Mouse (Mus musculus): ENCODE data around the gene Dock3. TPM values are rescaled to one million over a fixed set of nuclear protein-coding genes. Genes with fewer than 3 reads are reported as not detected.
"Not testable (repeated sequence)": the region's sequence is repeated elsewhere in the genome, so short reads cannot be mapped to it uniquely, and the experiment has no call there.

The Dock3 gene
- polyA plus RNA-seq, 1 experiment from 2014 or later = 0.69 TPM

DNA sequence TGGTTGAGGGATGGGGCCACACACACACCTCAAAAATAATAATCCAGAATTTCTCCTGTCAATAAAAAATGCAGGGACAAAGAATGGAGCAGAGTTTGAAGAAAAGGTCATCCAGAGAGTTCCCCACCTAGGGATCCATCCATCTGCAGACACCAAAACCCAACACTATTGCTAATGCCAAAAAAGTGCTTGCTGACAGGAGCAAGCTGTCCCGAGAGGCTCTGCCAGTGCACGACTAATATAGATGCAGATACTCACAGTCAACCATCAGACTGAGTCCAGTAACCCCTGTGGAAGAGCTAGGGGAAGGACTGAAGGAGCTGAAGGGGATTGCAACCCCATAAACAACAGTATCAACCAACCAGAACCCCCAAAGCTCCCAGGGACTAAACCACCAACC is 119.7 kb downstream of the Dock3 start:
- H3K4me1 ChIP-seq (ENCODE audit: insufficient read depth, low read length) = no peaks in the 10 kb centered on the region
- WGBS = 66% methylated on average over 2 of the region's 2 CpGs
- H3K4me2 ChIP-seq (replicated peaks; ENCODE audit: low read depth, low read length) = no peak overlapping the region
- no peaks in the 10 kb centered on the region for H3K27me3 ChIP-seq (ENCODE audit: insufficient read depth, low read length)
- no peaks in the 10 kb centered on the region for H3K36me3 ChIP-seq (ENCODE audit: insufficient read depth, low read length)
- no peak overlapping the region for H3K27ac ChIP-seq (ENCODE audit: low read length)
- H3K9ac ChIP-seq (replicated peaks; ENCODE audit: low read length) = no peak overlapping the region
- no peaks in the 10 kb centered on the region for H3K9me3 ChIP-seq (ENCODE audit: low read length)
- no peak overlapping the region for H3K4me3 ChIP-seq (ENCODE audit: low read length)
- no peak for ATAC-seq (ENCODE audit: low FRiP score, low TSS enrichment)

DNA sequence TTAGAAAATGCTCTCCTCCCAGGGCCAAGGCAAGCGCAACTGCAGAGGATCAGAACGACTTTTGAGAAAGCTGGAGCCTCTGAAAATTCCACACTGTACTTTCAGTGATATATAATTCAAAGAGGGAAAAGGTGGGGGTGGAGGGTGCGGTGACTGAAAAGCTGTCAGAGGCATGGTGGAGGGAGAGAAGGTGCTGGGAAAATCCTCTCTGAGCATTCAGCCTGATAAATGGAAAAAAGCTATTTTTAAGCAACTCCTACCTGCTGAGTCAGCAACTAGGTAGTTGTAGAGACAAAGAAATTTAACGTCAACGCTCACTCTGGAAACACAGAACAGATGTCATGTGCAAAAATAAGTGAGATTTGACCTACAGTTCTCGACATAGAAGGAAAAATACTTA is 132.2 kb downstream of the Dock3 start:
- ATAC-seq (ENCODE audit: low FRiP score, low TSS enrichment) = no peak
- WGBS = 68% methylated on average over 6 of the region's 6 CpGs

DNA sequence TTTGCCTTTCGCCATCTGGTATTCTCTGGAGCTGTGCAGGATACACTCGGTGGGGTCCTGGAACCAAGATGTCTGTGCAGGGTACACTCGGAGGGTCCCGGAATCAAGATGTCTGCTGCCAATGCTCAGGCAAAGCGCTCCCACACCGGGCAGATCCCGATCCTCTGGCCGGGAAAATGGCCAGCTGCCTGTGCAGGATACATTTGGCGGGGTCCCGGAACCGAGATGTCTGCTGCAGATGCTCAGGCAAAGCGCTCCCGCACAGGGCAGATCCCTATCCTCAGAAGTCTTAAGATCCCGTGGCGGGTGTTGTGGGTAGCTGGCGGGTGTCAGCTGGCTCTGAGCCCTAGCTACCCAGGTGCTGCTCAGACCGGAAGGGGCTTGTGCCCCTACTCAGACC is 142.3 kb downstream of the Dock3 start:
- H3K36me3 ChIP-seq (ENCODE audit: insufficient read depth, low read length); H3K9me3 ChIP-seq (ENCODE audit: low read length); H3K27me3 ChIP-seq (ENCODE audit: insufficient read depth, low read length); H3K9ac ChIP-seq (replicated peaks; ENCODE audit: low read length); ATAC-seq (ENCODE audit: low FRiP score, low TSS enrichment); H3K4me3 ChIP-seq (ENCODE audit: low read length); H3K4me1 ChIP-seq (ENCODE audit: insufficient read depth, low read length); H3K27ac ChIP-seq (ENCODE audit: low read length); H3K4me2 ChIP-seq (replicated peaks; ENCODE audit: low read depth, low read length): not testable (repeated sequence)
- 68% methylated on average over 17 of the region's 17 CpGs for WGBS

More for the DNA sequence above, 132.2 kb downstream of the Dock3 start:
- Histone ChIP-seq H3K27ac (ENCODE audit: low read length) (no peak overlapping the region), H3K27me3 (ENCODE audit: insufficient read depth, low read length) (no peaks in the 10 kb centered on the region), H3K36me3 (ENCODE audit: insufficient read depth, low read length) (no peaks in the 10 kb centered on the region), H3K4me3 (ENCODE audit: low read length) (no peak overlapping the region), H3K9me3 (ENCODE audit: low read length) (no peaks in the 10 kb centered on the region), H3K4me1 (ENCODE audit: insufficient read depth, low read length) (no peaks in the 10 kb centered on the region), H3K4me2 (replicated peaks; ENCODE audit: low read depth, low read length) (no peak overlapping the region), H3K9ac (replicated peaks; ENCODE audit: low read length) (no peak overlapping the region)

DNA sequence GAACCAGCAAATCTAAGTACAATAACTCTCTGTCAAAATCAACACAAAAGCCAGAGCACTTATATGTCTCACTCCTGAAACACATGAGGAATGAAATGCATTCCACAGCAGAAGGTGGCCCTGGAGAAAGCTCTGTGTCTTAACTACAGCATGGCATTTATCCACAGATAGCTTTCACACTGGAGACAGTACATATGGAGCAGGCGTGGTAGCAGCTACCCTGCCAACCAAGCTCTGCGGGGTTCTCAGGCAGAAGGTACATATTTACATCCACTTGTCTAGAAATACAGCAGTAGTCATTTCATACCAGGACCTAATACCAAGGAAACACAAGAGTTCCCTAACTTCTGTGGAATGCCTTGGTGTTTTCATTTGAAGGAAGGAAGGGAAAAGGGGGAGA is 144.2 kb downstream of the Dock3 start:
- H3K4me1 ChIP-seq (ENCODE audit: insufficient read depth, low read length) = no peaks in the 10 kb centered on the region
- H3K9me3 ChIP-seq (ENCODE audit: low read length) = no peaks in the 10 kb centered on the region
- no peak for ATAC-seq (ENCODE audit: low FRiP score, low TSS enrichment)
- no peak overlapping the region for H3K4me3 ChIP-seq (ENCODE audit: low read length)
- no peak overlapping the region for H3K27ac ChIP-seq (ENCODE audit: low read length)
- H3K36me3 ChIP-seq (ENCODE audit: insufficient read depth, low read length) = no peaks in the 10 kb centered on the region
- WGBS = 80% methylated on average over 2 of the region's 2 CpGs
- H3K4me2 ChIP-seq (replicated peaks; ENCODE audit: low read depth, low read length) = no peak overlapping the region
- no peaks in the 10 kb centered on the region for H3K27me3 ChIP-seq (ENCODE audit: insufficient read depth, low read length)
- H3K9ac ChIP-seq (replicated peaks; ENCODE audit: low read length) = no peak overlapping the region

DNA sequence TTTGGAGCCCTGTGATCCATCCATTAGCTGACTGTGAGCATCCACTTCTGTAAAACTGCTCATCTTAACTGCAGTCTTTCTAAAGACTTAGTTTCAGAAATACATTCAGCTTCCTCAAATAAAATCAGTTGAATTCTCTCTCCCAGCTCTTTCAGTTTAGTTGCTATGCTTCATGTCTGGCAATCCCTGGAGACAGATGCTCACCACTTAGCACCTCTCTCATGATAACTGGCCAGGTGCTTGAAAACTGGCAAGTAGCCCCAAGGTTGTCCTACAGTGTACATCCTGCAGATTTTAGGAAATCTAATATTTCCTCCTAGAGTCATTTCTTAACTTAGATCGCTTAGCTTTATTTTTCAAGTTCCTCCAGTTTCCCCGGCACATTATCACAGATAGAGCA is 193.8 kb downstream of the Dock3 start:
- Histone ChIP-seq H3K27ac (ENCODE audit: low read length) (no peak overlapping the region), H3K9ac (replicated peaks; ENCODE audit: low read length) (no peak overlapping the region), H3K4me1 (ENCODE audit: insufficient read depth, low read length) (no peaks in the 10 kb centered on the region), H3K4me3 (ENCODE audit: low read length) (no peak overlapping the region), H3K36me3 (ENCODE audit: insufficient read depth, low read length) (no peaks in the 10 kb centered on the region), H3K4me2 (replicated peaks; ENCODE audit: low read depth, low read length) (no peak overlapping the region), H3K27me3 (ENCODE audit: insufficient read depth, low read length) (no peaks in the 10 kb centered on the region), H3K9me3 (ENCODE audit: low read length) (no peaks in the 10 kb centered on the region)
- WGBS = 93% methylated on average over 2 of the region's 2 CpGs
- no peak for ATAC-seq (ENCODE audit: low FRiP score, low TSS enrichment)

DNA sequence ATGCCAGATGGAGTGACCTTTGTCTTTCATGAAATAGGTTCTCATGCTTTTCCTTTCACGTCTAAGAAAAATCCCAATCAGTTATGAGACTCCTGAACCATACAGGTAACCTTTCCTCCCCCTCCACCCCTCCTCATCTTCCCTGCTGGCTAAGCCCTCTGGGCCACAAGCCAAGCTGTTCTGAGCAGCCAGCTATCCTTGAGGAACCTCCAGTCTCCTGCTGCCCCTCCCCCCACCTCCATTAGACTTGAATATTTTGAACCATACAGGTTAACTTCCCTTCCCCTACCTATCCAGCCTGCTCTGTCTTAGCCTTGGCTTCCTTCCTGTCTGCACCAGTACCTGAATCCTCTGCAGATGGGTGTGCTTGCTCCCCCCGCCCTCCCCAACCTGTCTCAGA is 204.1 kb downstream of the Dock3 start:
- no peaks in the 10 kb centered on the region for H3K27me3 ChIP-seq (ENCODE audit: insufficient read depth, low read length)

DNA sequence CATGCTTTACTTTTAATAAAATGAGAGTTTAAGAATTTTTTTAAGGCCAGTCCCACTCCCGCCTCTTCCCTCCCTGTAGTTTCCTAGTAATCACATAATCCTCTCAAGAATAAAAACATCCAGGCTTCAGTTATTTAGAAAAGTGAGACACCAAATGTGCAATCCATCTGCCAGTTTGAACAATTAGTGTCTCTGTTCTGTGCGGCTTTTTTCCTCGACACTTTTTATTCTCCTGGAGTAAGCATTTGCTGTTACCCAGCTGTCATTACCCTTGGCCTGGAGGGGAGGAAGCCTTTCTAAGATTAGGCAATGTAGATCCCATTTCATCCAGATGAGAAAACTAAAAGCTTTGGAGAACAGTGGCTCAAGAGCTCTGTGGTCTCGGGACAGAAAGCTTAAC is 221.9 kb downstream of the Dock3 start:
- WGBS = 74% methylated on average over 4 of the region's 4 CpGs
- ATAC-seq (ENCODE audit: low FRiP score, low TSS enrichment) = no peak
- Histone ChIP-seq H3K9me3 (ENCODE audit: low read length) (no peaks in the 10 kb centered on the region), H3K36me3 (ENCODE audit: insufficient read depth, low read length) (no peaks in the 10 kb centered on the region), H3K27me3 (ENCODE audit: insufficient read depth, low read length) (no peaks in the 10 kb centered on the region), H3K4me2 (replicated peaks; ENCODE audit: low read depth, low read length) (no peak overlapping the region), H3K4me1 (ENCODE audit: insufficient read depth, low read length) (no peaks in the 10 kb centered on the region), H3K9ac (replicated peaks; ENCODE audit: low read length) (no peak overlapping the region), H3K27ac (ENCODE audit: low read length) (no peak overlapping the region), H3K4me3 (ENCODE audit: low read length) (no peak overlapping the region)

More for the DNA sequence above, 204.1 kb downstream of the Dock3 start:
- H3K4me3 ChIP-seq (ENCODE audit: low read length) = no peak overlapping the region
- ATAC-seq (ENCODE audit: low FRiP score, low TSS enrichment) = no peak
- H3K36me3 ChIP-seq (ENCODE audit: insufficient read depth, low read length) = no peaks in the 10 kb centered on the region
- H3K27ac ChIP-seq (ENCODE audit: low read length) = no peak overlapping the region
- H3K4me1 ChIP-seq (ENCODE audit: insufficient read depth, low read length) = no peaks in the 10 kb centered on the region
- no peak overlapping the region for H3K9ac ChIP-seq (replicated peaks; ENCODE audit: low read length)
- H3K4me2 ChIP-seq (replicated peaks; ENCODE audit: low read depth, low read length) = no peak overlapping the region
- H3K9me3 ChIP-seq (ENCODE audit: low read length) = no peaks in the 10 kb centered on the region
- 71% methylated on average over 2 of the region's 2 CpGs for WGBS

DNA sequence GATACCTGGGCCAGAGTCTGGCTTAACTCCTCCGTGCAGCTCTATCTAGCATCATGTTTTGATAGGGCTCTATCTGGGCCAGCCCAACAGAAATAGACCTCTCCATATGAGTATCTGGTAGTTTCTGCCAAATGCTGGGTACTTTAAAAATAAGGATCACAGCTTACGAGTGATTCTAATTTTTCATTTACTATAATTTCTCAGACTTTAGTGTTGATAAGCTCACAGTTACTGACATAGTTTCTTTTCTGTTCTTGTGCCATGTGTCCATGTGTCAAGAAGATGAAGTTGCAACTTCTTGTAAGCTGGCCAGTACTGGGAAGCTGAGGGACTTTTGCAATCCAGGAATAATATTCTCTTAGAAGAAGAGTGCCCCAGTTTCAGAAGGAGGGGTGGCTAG is 228.5 kb downstream of the Dock3 start:
- WGBS = 83% methylated on average over 2 of the region's 2 CpGs
- Histone ChIP-seq H3K9me3 (ENCODE audit: low read length) (no peaks in the 10 kb centered on the region), H3K4me2 (replicated peaks; ENCODE audit: low read depth, low read length) (no peak overlapping the region), H3K4me3 (ENCODE audit: low read length) (no peak overlapping the region), H3K4me1 (ENCODE audit: insufficient read depth, low read length) (no peaks in the 10 kb centered on the region), H3K36me3 (ENCODE audit: insufficient read depth, low read length) (no peaks in the 10 kb centered on the region), H3K9ac (replicated peaks; ENCODE audit: low read length) (no peak overlapping the region), H3K27me3 (ENCODE audit: insufficient read depth, low read length) (no peaks in the 10 kb centered on the region), H3K27ac (ENCODE audit: low read length) (no peak overlapping the region)
- no peak for ATAC-seq (ENCODE audit: low FRiP score, low TSS enrichment)

DNA sequence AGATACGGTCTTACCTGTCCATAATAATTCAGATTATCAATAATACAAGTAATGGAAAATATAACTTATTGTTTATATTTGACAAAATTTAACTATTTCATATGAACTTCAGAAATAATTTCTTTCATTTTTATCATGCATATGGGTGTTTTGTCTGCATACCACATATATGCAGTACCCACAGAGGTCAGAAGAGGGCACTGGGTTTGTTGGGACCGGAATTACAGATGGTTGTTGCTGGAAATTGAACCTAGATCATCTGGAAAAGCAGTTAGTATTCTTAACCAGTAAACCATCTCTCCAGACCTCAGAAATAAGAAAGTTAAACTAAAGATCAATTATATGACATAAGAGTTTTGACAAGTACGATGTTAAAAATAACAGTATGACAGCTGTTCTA is 261.0 kb downstream of the Dock3 start:
- Histone ChIP-seq H3K9me3 (ENCODE audit: low read length) (no peaks in the 10 kb centered on the region), H3K4me3 (ENCODE audit: low read length) (no peak overlapping the region), H3K27me3 (ENCODE audit: insufficient read depth, low read length) (no peaks in the 10 kb centered on the region), H3K27ac (ENCODE audit: low read length) (no peak overlapping the region), H3K4me2 (replicated peaks; ENCODE audit: low read depth, low read length) (no peak overlapping the region), H3K9ac (replicated peaks; ENCODE audit: low read length) (no peak overlapping the region), H3K36me3 (ENCODE audit: insufficient read depth, low read length) (no peaks in the 10 kb centered on the region), H3K4me1 (ENCODE audit: insufficient read depth, low read length) (no peaks in the 10 kb centered on the region)
- 65% methylated on average over 3 of the region's 3 CpGs for WGBS
- ATAC-seq (ENCODE audit: low FRiP score, low TSS enrichment) = no peak

DNA sequence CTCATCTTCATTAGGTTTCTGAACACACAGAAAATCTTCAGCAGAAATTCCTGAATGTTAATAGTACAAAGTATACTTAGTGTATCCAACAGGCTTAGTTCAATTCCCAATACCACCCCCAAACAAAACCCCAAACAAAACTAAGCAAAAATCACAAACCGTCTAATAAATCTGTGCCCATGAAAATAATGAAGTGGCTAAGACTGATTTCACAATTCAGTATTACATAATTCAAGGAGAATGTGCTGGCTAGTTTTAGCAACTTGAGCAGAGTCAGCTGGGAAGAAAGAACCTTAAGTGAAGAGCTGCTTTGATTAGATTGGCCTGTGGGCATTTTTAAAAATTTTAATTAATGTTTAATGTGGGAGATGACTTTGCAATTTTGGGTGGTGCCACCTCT is 273.3 kb downstream of the Dock3 start:
- no peak for ATAC-seq (ENCODE audit: low FRiP score, low TSS enrichment)
- no peaks in the 10 kb centered on the region for H3K36me3 ChIP-seq (ENCODE audit: insufficient read depth, low read length)
- no peaks in the 10 kb centered on the region for H3K4me1 ChIP-seq (ENCODE audit: insufficient read depth, low read length)
- H3K4me2 ChIP-seq (replicated peaks; ENCODE audit: low read depth, low read length) = no peak overlapping the region
- no peaks in the 10 kb centered on the region for H3K9me3 ChIP-seq (ENCODE audit: low read length)
- H3K27ac ChIP-seq (ENCODE audit: low read length) = no peak overlapping the region
- 89% methylated on average over 1 of the region's 1 CpGs for WGBS
- H3K4me3 ChIP-seq (ENCODE audit: low read length) = no peak overlapping the region
- no peaks in the 10 kb centered on the region for H3K27me3 ChIP-seq (ENCODE audit: insufficient read depth, low read length)
- H3K9ac ChIP-seq (replicated peaks; ENCODE audit: low read length) = no peak overlapping the region

DNA sequence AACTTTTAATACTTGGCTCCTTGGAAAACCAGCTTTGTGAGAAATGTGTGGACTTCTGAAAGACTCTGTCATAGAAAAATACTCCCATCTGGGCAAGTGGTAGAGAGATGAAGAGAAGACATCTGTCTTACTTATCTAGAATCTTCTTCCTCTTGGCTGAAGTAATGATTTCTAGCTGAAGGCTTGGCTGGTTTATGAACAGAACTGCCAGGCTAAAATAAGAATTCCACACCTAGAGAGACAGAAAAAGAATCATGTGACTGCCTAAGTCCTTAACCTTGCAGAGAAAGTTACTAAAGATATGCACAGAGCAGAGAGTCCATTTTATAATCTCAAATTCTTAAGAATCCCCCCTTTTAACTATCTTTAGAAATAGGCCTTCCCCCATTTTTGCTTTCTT is 276.2 kb downstream of the Dock3 start:
- no peak overlapping the region for H3K4me3 ChIP-seq (ENCODE audit: low read length)
- no peaks in the 10 kb centered on the region for H3K9me3 ChIP-seq (ENCODE audit: low read length)

More for the DNA sequence above, 276.2 kb downstream of the Dock3 start:
- Histone ChIP-seq H3K9ac (replicated peaks; ENCODE audit: low read length) (no peak overlapping the region), H3K27ac (ENCODE audit: low read length) (no peak overlapping the region), H3K36me3 (ENCODE audit: insufficient read depth, low read length) (no peaks in the 10 kb centered on the region), H3K4me2 (replicated peaks; ENCODE audit: low read depth, low read length) (no peak overlapping the region), H3K27me3 (ENCODE audit: insufficient read depth, low read length) (no peaks in the 10 kb centered on the region), H3K4me1 (ENCODE audit: insufficient read depth, low read length) (no peaks in the 10 kb centered on the region)
- ATAC-seq (ENCODE audit: low FRiP score, low TSS enrichment) = no peak

Data from kidney, embryonic 16.5 days (tissue).